Mouse (Mus musculus): ENCODE data around the gene D630045J12Rik. TPM values are rescaled to one million over a fixed set of nuclear protein-coding genes. Genes with fewer than 3 reads are reported as not detected.

Gene D630045J12Rik
- polyA plus RNA-seq, 1 experiment from 2014 or later = 4.9 TPM

GRCm38 (mm10) chr6:38147301-38147700 is 106.5 kb downstream of the D630045J12Rik start:
- H3K36me3 ChIP-seq = peaks cover 31% of the 10 kb centered on the region
- 79% methylated on average over 5 of the region's 5 CpGs for WGBS
- no peaks in the 10 kb centered on the region for H3K27me3 ChIP-seq

GRCm38 (mm10) chr6:38145463-38146065 is 108.2 kb downstream of the D630045J12Rik start:
- Histone ChIP-seq H3K36me3 (peaks cover 37% of the 10 kb centered on the region), H3K9me3 (no peaks in the 10 kb centered on the region), H3K4me2 (no peak overlapping the region), H3K4me3 (no peak overlapping the region), H3K4me1 (peaks cover 44% of the 10 kb centered on the region), H3K27me3 (no peaks in the 10 kb centered on the region), H3K9ac (no peak overlapping the region), H3K27ac (peak overlapping the region; percentile 92)
- 63% methylated on average over 8 of the region's 8 CpGs for WGBS
- ATAC-seq (ENCODE audit: insufficient number of reproducible peaks, low FRiP score, low TSS enrichment, low read depth) = no peak

More at GRCm38 (mm10) chr6:38147301-38147700, 106.5 kb downstream of the D630045J12Rik start:
- H3K27ac ChIP-seq = no peak overlapping the region
- no peak overlapping the region for H3K9ac ChIP-seq
- H3K4me3 ChIP-seq = no peak overlapping the region
- H3K4me1 ChIP-seq = peaks cover 48% of the 10 kb centered on the region
- no peaks in the 10 kb centered on the region for H3K9me3 ChIP-seq
- H3K4me2 ChIP-seq = no peak overlapping the region
- no peak for ATAC-seq (ENCODE audit: insufficient number of reproducible peaks, low FRiP score, low TSS enrichment, low read depth)

- Histone ChIP-seq H3K36me3 (peaks cover 34% of the 10 kb centered on the region), H3K4me3 (no peak overlapping the region), H3K4me2 (no peak overlapping the region), H3K27ac (peak overlapping the region; percentile 92), H3K27me3 (no peaks in the 10 kb centered on the region), H3K9me3 (no peaks in the 10 kb centered on the region), H3K4me1 (peaks cover 39% of the 10 kb centered on the region), H3K9ac (no peak overlapping the region)
- WGBS = 18% methylated on average over 9 of the region's 9 CpGs
- ATAC-seq (ENCODE audit: insufficient number of reproducible peaks, low FRiP score, low TSS enrichment, low read depth) = peak; percentile 80
Measured at GRCm38 (mm10) chr6:38144161-38144998, 109.4 kb downstream of the D630045J12Rik start.

- no peak overlapping the region for H3K9ac ChIP-seq
- peaks cover 26% of the 10 kb centered on the region for H3K4me1 ChIP-seq
- no peak overlapping the region for H3K27ac ChIP-seq
- 90% methylated on average over 9 of the region's 9 CpGs for WGBS
- no peak for ATAC-seq (ENCODE audit: insufficient number of reproducible peaks, low FRiP score, low TSS enrichment, low read depth)
- no peaks in the 10 kb centered on the region for H3K9me3 ChIP-seq
- H3K27me3 ChIP-seq = no peaks in the 10 kb centered on the region
- no peak overlapping the region for H3K4me3 ChIP-seq
- peaks cover 29% of the 10 kb centered on the region for H3K36me3 ChIP-seq
- H3K4me2 ChIP-seq = no peak overlapping the region
Measured at GRCm38 (mm10) chr6:38140402-38140801, 113.4 kb downstream of the D630045J12Rik start.

- no peaks in the 10 kb centered on the region for H3K9me3 ChIP-seq
- no peak overlapping the region for H3K27ac ChIP-seq
- H3K9ac ChIP-seq = no peak overlapping the region
- WGBS = 84% methylated on average over 3 of the region's 3 CpGs
- no peak overlapping the region for H3K4me3 ChIP-seq
- H3K36me3 ChIP-seq = peaks cover 37% of the 10 kb centered on the region
- no peak for ATAC-seq (ENCODE audit: insufficient number of reproducible peaks, low FRiP score, low TSS enrichment, low read depth)
- peaks cover 17% of the 10 kb centered on the region for H3K4me1 ChIP-seq
- H3K27me3 ChIP-seq = no peaks in the 10 kb centered on the region
- no peak overlapping the region for H3K4me2 ChIP-seq
Measured at GRCm38 (mm10) chr6:38139086-38139485, 114.7 kb downstream of the D630045J12Rik start.

- no peak overlapping the region for H3K27ac ChIP-seq
- no peaks in the 10 kb centered on the region for H3K9me3 ChIP-seq
- H3K4me1 ChIP-seq = peaks cover 11% of the 10 kb centered on the region
- no peak for ATAC-seq (ENCODE audit: insufficient number of reproducible peaks, low FRiP score, low TSS enrichment, low read depth)
- WGBS = 76% methylated on average over 8 of the region's 8 CpGs
- no peak overlapping the region for H3K4me2 ChIP-seq
- no peak overlapping the region for H3K4me3 ChIP-seq
- H3K27me3 ChIP-seq = no peaks in the 10 kb centered on the region
- peaks cover 34% of the 10 kb centered on the region for H3K36me3 ChIP-seq
- no peak overlapping the region for H3K9ac ChIP-seq
Measured at GRCm38 (mm10) chr6:38134806-38135559, 118.8 kb downstream of the D630045J12Rik start.

GRCm38 (mm10) chr6:38131801-38132231 is 122.0 kb downstream of the D630045J12Rik start:
- H3K36me3 ChIP-seq = peaks cover 46% of the 10 kb centered on the region
- no peak for ATAC-seq (ENCODE audit: insufficient number of reproducible peaks, low FRiP score, low TSS enrichment, low read depth)
- H3K4me3 ChIP-seq = no peak overlapping the region
- H3K27me3 ChIP-seq = no peaks in the 10 kb centered on the region
- H3K9me3 ChIP-seq = no peaks in the 10 kb centered on the region
- WGBS = 55% methylated on average over 4 of the region's 4 CpGs
- H3K9ac ChIP-seq = no peak overlapping the region
- peaks cover 11% of the 10 kb centered on the region for H3K4me1 ChIP-seq
- peak overlapping the region; percentile 57 for H3K27ac ChIP-seq
- H3K4me2 ChIP-seq = no peak overlapping the region

GRCm38 (mm10) chr6:38129883-38130282 is 123.9 kb downstream of the D630045J12Rik start:
- H3K4me2 ChIP-seq = no peak overlapping the region
- H3K36me3 ChIP-seq = peaks cover 37% of the 10 kb centered on the region
- H3K9me3 ChIP-seq = no peaks in the 10 kb centered on the region
- no peak overlapping the region for H3K9ac ChIP-seq
- 95% methylated on average over 5 of the region's 5 CpGs for WGBS
- H3K4me1 ChIP-seq = peaks cover 10% of the 10 kb centered on the region
- ATAC-seq (ENCODE audit: insufficient number of reproducible peaks, low FRiP score, low TSS enrichment, low read depth) = no peak
- no peak overlapping the region for H3K27ac ChIP-seq
- no peaks in the 10 kb centered on the region for H3K27me3 ChIP-seq
- no peak overlapping the region for H3K4me3 ChIP-seq

GRCm38 (mm10) chr6:38128115-38128514 is 125.7 kb downstream of the D630045J12Rik start:
- ATAC-seq (ENCODE audit: insufficient number of reproducible peaks, low FRiP score, low TSS enrichment, low read depth) = no peak
- peaks cover 20% of the 10 kb centered on the region for H3K4me1 ChIP-seq
- peaks cover 33% of the 10 kb centered on the region for H3K36me3 ChIP-seq
- WGBS = 89% methylated on average over 14 of the region's 14 CpGs
- no peak overlapping the region for H3K4me2 ChIP-seq
- H3K27me3 ChIP-seq = no peaks in the 10 kb centered on the region
- no peak overlapping the region for H3K9ac ChIP-seq
- no peak overlapping the region for H3K27ac ChIP-seq
- no peaks in the 10 kb centered on the region for H3K9me3 ChIP-seq
- no peak overlapping the region for H3K4me3 ChIP-seq

GRCm38 (mm10) chr6:38125462-38125861 is 128.3 kb downstream of the D630045J12Rik start:
- no peaks in the 10 kb centered on the region for H3K27me3 ChIP-seq
- 94% methylated on average over 3 of the region's 3 CpGs for WGBS
- no peak overlapping the region for H3K4me2 ChIP-seq
- H3K9me3 ChIP-seq = no peaks in the 10 kb centered on the region
- H3K9ac ChIP-seq = no peak overlapping the region
- H3K4me1 ChIP-seq = peaks cover 16% of the 10 kb centered on the region; the same call in 1 of the 2 replicates
- no peak overlapping the region for H3K4me3 ChIP-seq
- H3K27ac ChIP-seq = no peak overlapping the region
- peaks cover 29% of the 10 kb centered on the region for H3K36me3 ChIP-seq
- no peak for ATAC-seq (ENCODE audit: insufficient number of reproducible peaks, low FRiP score, low TSS enrichment, low read depth)

- Histone ChIP-seq H3K4me3 (no peak overlapping the region), H3K27ac (no peak overlapping the region), H3K4me1 (peaks cover 16% of the 10 kb centered on the region; the same call in 1 of the 2 replicates), H3K36me3 (peaks cover 25% of the 10 kb centered on the region), H3K9me3 (no peaks in the 10 kb centered on the region), H3K27me3 (no peaks in the 10 kb centered on the region), H3K4me2 (no peak overlapping the region), H3K9ac (no peak overlapping the region)
- ATAC-seq (ENCODE audit: insufficient number of reproducible peaks, low FRiP score, low TSS enrichment, low read depth) = no peak
- 88% methylated on average over 5 of the region's 5 CpGs for whole genome bisulfite sequencing
Measured at GRCm38 (mm10) chr6:38124882-38125281, 128.9 kb downstream of the D630045J12Rik start.

All from limb, embryonic 15.5 days (tissue).